Mouse (Mus musculus) brain, embryonic 14.5 days (tissue): ENCODE measurements at regions not wholly inside any gene's neighbourhood (a gene's known extent, or its start where the extent isn't known, plus 50 kb on each side); places are given as distances from the start of the nearest gene placed in this dataset.

Experiments
- CTCF ChIP-seq: fragments of 200-500 bp; IDR thresholded peaks from 2 replicates; pipeline ENCODE4 v1.5.1; 2012; ENCODE audit warnings: inconsistent platforms, mild to moderate bottlenecking, moderate library complexity, borderline replicate concordance; ENCODE audit not compliant: insufficient read depth, insufficient read length; ENCODE audit errors: extremely low read depth
- POLR2A ChIP-seq: fragments of 200-500 bp; IDR thresholded peaks from 2 replicates; pipeline ENCODE4 v1.6.1; 2012; ENCODE audit warnings: mild to moderate bottlenecking, inconsistent platforms, borderline replicate concordance; ENCODE audit not compliant: poor library complexity, insufficient read depth, insufficient read length, severe bottlenecking; ENCODE audit errors: extremely low read depth

- TF ChIP-seq CTCF (no peak), POLR2A (no peak)
Observed at GRCm38 (mm10) chr3:33905679-33906007, 61.5 kb upstream of the Ccdc39 start.
